ENCODE assay signal across 21 mouse cellular contexts in the genomic region with DNA sequence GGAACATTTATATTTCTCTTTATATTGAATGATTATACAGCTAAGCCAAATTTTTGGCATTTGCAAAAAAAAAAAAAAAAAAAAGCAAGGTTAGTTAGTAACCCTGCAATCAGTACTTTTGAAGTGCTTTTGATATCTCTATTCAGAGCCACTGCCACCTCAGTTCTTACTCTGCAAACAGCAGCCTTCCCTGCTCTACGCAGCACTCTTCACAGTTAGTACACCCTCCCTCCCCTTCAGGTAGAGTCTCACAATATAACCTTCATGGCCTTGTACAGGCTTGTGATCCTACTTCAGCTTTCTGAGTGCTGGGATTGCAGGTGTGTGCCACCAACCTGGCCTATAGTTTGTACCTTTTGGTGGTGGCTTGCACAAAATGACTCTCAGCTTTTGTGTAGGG.
"Had no signal": no experiment of that assay in that cellular context is flagged by ENCODE, and none has a peak within 500 bp of the region (broad histone marks: within the 10 kb centered on the region; RNA-seq: fewer than 3 reads in every experiment).

No protein-coding gene starts in this region.

- DNase-seq: kidney, adult 2 months; kidney, postnatal 25 days; layer of hippocampus, adult 9-11 months; layer of hippocampus, postnatal 36 days; lung, adult 18-20 months; right cerebral cortex, adult 18-20 months; right cerebral cortex, postnatal 14 days; right cerebral cortex, postnatal 4 days; thymus, adult 2 months; thymus, postnatal 14 days; thymus, postnatal 4 days had no signal

- H3K27ac ChIP-seq: kidney, postnatal 0 days; layer of hippocampus, adult 2 months; left cerebral cortex, adult 2 months; lung, embryonic 15.5 days; macrophage; midbrain, embryonic 12.5 days; midbrain, embryonic 15.5 days; neural tube, embryonic 12.5 days; neural tube, embryonic 15.5 days; stomach, postnatal 0 days had no signal

- H3K9ac ChIP-seq: lung, embryonic 15.5 days; midbrain, embryonic 12.5 days; midbrain, embryonic 15.5 days; neural tube, embryonic 12.5 days; neural tube, embryonic 15.5 days had no signal

- H3K4me3 ChIP-seq: layer of hippocampus, adult 2 months; left cerebral cortex, adult 2 months; lung, embryonic 15.5 days; midbrain, embryonic 12.5 days; midbrain, embryonic 15.5 days; neural tube, embryonic 12.5 days; neural tube, embryonic 15.5 days had no signal

- H3K27me3 ChIP-seq: lung, embryonic 15.5 days; midbrain, embryonic 12.5 days; midbrain, embryonic 15.5 days; neural tube, embryonic 12.5 days; neural tube, embryonic 15.5 days had no signal

- ATAC-seq: midbrain, embryonic 15.5 days had no signal

- H3K4me1 ChIP-seq: lung, embryonic 15.5 days; midbrain, embryonic 12.5 days; midbrain, embryonic 15.5 days; neural tube, embryonic 15.5 days had no signal

- H3K36me3 ChIP-seq: lung, embryonic 15.5 days; midbrain, embryonic 12.5 days; midbrain, embryonic 15.5 days; neural tube, embryonic 12.5 days; neural tube, embryonic 15.5 days had no signal

- H3K9me3 ChIP-seq: lung, embryonic 15.5 days; midbrain, embryonic 12.5 days; midbrain, embryonic 15.5 days; neural tube, embryonic 12.5 days; neural tube, embryonic 15.5 days had no signal

- H3K4me2 ChIP-seq: lung, embryonic 15.5 days; midbrain, embryonic 12.5 days; midbrain, embryonic 15.5 days; neural tube, embryonic 12.5 days; neural tube, embryonic 15.5 days had no signal
